Mouse (Mus musculus): ENCODE measurements around the gene Cic. TPM values are rescaled to one million over a fixed set of nuclear protein-coding genes. Genes with fewer than 3 reads are reported as not detected.

Gene Cic
- polyA plus RNA-seq, 1 experiment = 47.3 TPM

DNA sequence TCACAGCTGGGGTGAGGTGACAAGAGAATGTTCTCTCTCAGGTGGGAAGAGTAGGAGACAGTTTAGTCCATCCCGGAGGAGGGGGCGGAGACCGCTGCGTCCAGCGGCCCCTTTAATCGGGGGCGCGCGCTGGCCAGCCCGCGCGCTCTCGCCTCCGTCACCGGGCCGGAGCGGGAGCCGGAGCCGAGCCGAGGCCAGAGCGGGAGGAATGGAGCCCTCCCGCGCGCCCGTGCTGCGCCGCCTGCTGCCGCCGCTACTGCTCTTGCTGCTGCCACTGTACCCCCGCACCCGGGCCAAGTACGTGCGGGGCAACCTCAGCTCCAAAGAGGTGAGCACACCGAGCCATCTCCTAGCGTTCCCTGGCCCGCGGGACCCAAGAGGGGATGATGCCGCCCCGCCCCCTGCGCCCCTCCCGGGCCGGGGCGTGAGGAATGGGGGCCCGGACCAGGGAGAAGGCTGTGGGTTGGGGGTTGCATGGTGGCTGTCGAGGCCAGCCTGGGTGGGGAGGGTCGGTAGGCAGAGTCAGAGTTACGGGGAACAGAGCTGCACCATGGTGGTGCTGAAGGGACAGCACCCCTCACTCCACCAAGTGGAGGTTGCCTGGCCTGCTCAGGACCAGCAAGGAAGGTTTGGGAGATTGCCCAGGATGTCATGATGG is 38.6 kb downstream of the Cic start, which contains the start of gene Tmem145:
Tmem145 (plus strand) TSS at position 151 of the 658 bp plus-strand sequence.
- Histone ChIP-seq H3K4me3 (replicated peaks) (peak within 1 kb of the TSS; percentile 19), H3K9me3 (ENCODE audit: control insufficient read depth, low read length) (no peaks in the 10 kb centered on the region), H3K36me3 (ENCODE audit: control insufficient read depth) (no peaks in the 10 kb centered on the region), H3K4me1 (ENCODE audit: control insufficient read depth) (peaks cover 9% of the 10 kb centered on the region), H3K27me3 (ENCODE audit: control insufficient read depth) (peaks cover 79% of the 10 kb centered on the region)
- no peak for TF ChIP-seq TAL1 (IDR thresholded peaks at IDR 0.05; ENCODE audit: low read length)
- no peak for TF ChIP-seq GATA1 (IDR thresholded peaks at IDR 0.05; ENCODE audit: low read length)

DNA sequence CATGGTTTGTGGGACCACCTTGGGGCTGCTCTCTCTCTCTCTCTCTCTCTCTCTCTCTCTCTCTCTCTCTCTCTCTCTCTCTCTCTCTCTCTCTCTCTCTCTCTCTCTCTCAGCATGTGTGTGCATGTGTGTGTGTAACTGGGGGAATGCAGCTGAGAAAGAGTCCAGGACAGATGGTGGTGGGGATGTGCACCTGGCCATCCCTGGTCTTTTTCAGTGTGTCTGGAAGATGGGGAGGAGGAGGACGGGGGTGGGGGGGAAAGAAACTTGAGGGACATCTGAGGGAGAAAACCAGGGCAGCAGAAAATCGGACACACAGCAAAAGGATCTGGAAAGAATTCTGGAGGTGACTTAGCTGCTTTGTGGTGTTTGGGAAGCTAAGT is 39.1 kb downstream of the Cic start:
- peaks cover 82% of the 10 kb centered on the region for H3K27me3 ChIP-seq (ENCODE audit: control insufficient read depth)
- no peaks in the 10 kb centered on the region for H3K9me3 ChIP-seq (ENCODE audit: control insufficient read depth, low read length)
- H3K4me3 ChIP-seq (replicated peaks) = no peak overlapping the region
- H3K4me1 ChIP-seq (ENCODE audit: control insufficient read depth) = peaks cover 7% of the 10 kb centered on the region
- H3K36me3 ChIP-seq (ENCODE audit: control insufficient read depth) = no peaks in the 10 kb centered on the region
- TF ChIP-seq TAL1 (IDR thresholded peaks at IDR 0.05; ENCODE audit: low read length) (no peak), GATA1 (IDR thresholded peaks at IDR 0.05; ENCODE audit: low read length) (no peak)

GRCm38 (mm10) chr7:25308702-25309318 is 41.3 kb downstream of the Cic start:
- H3K4me1 ChIP-seq (ENCODE audit: control insufficient read depth) = peaks cover 7% of the 10 kb centered on the region
- no peak overlapping the region for H3K4me3 ChIP-seq (replicated peaks)
- no peaks in the 10 kb centered on the region for H3K36me3 ChIP-seq (ENCODE audit: control insufficient read depth)
- TF ChIP-seq GATA1 (IDR thresholded peaks at IDR 0.05; ENCODE audit: low read length) (no peak), TAL1 (IDR thresholded peaks at IDR 0.05; ENCODE audit: low read length) (no peak)
- H3K9me3 ChIP-seq (ENCODE audit: control insufficient read depth, low read length) = no peaks in the 10 kb centered on the region
- peaks cover 92% of the 10 kb centered on the region for H3K27me3 ChIP-seq (ENCODE audit: control insufficient read depth)

DNA sequence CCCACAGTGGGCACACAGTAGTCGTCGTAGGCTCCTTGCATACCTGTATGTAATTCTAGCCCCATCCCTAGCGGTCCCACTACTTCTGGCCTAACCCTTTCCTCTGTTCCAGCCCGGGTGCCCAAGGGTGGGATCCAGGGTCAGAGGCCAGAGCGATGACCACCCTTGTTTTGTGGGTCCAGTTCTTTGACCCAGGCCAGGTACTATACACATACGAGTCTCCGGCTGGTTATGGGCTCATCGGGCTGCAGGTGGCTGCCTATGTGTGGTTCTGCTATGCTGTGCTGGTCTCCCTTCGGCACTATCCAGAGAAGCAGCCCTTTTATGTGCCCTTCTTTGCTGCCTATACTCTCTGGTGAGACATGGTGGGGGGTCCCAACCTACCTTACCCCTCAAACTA is 41.9 kb downstream of the Cic start:
- Histone ChIP-seq H3K4me3 (replicated peaks) (no peak overlapping the region), H3K4me1 (ENCODE audit: control insufficient read depth) (peaks cover 7% of the 10 kb centered on the region), H3K36me3 (ENCODE audit: control insufficient read depth) (no peaks in the 10 kb centered on the region), H3K9me3 (ENCODE audit: control insufficient read depth, low read length) (no peaks in the 10 kb centered on the region; the same call in 1 of the 2 replicates), H3K27me3 (ENCODE audit: control insufficient read depth) (peaks cover 92% of the 10 kb centered on the region)
- TF ChIP-seq TAL1 (IDR thresholded peaks at IDR 0.05; ENCODE audit: low read length) (no peak), GATA1 (IDR thresholded peaks at IDR 0.05; ENCODE audit: low read length) (no peak)

- H3K9me3 ChIP-seq (ENCODE audit: control insufficient read depth, low read length) = peaks cover 6% of the 10 kb centered on the region; the same call in 1 of the 2 replicates
- peaks cover 93% of the 10 kb centered on the region for H3K27me3 ChIP-seq (ENCODE audit: control insufficient read depth)
- H3K4me1 ChIP-seq (ENCODE audit: control insufficient read depth) = peaks cover 14% of the 10 kb centered on the region
- TF ChIP-seq TAL1 (IDR thresholded peaks at IDR 0.05; ENCODE audit: low read length) (no peak), GATA1 (IDR thresholded peaks at IDR 0.05; ENCODE audit: low read length) (no peak)
- no peaks in the 10 kb centered on the region for H3K36me3 ChIP-seq (ENCODE audit: control insufficient read depth)
- H3K4me3 ChIP-seq (replicated peaks) = no peak overlapping the region
Observed at GRCm38 (mm10) chr7:25311193-25311592, 43.7 kb downstream of the Cic start.

DNA sequence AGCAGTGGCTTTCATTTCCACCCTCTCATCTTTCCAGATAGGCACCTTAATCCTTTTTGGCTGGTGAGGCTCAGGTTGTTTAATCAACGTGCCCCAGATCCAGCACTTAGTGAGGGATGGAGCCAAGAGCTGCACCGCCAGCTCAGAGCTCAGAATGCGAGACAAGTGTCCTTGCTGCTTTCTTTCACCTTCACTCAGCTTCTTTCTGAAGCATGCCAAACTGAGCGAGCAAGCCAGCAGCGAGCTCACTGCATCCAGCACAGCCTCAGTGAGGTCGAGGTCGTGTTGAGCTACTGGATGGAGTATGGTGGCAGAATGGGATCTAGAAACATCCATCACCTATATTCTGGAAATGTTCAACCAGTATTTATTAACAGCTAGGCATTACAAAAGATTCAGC is 45.8 kb downstream of the Cic start:
- Histone ChIP-seq H3K4me1 (ENCODE audit: control insufficient read depth) (peaks cover 25% of the 10 kb centered on the region), H3K27me3 (ENCODE audit: control insufficient read depth) (peaks cover 87% of the 10 kb centered on the region), H3K9me3 (ENCODE audit: control insufficient read depth, low read length) (peaks cover 6% of the 10 kb centered on the region; the same call in 1 of the 2 replicates), H3K4me3 (replicated peaks) (no peak overlapping the region), H3K36me3 (ENCODE audit: control insufficient read depth) (no peaks in the 10 kb centered on the region)
- TF ChIP-seq GATA1 (IDR thresholded peaks at IDR 0.05; ENCODE audit: low read length) (no peak), TAL1 (IDR thresholded peaks at IDR 0.05; ENCODE audit: low read length) (no peak)

- peaks cover 6% of the 10 kb centered on the region; the same call in 1 of the 2 replicates for H3K9me3 ChIP-seq (ENCODE audit: control insufficient read depth, low read length)
- peaks cover 73% of the 10 kb centered on the region for H3K27me3 ChIP-seq (ENCODE audit: control insufficient read depth)
- TF ChIP-seq GATA1 (IDR thresholded peaks at IDR 0.05; ENCODE audit: low read length) = no peak
- H3K4me3 ChIP-seq (replicated peaks) = no peak overlapping the region
- H3K36me3 ChIP-seq (ENCODE audit: control insufficient read depth) = no peaks in the 10 kb centered on the region
- H3K4me1 ChIP-seq (ENCODE audit: control insufficient read depth) = peaks cover 25% of the 10 kb centered on the region
Observed at GRCm38 (mm10) chr7:25314606-25315305, 47.3 kb downstream of the Cic start.

DNA sequence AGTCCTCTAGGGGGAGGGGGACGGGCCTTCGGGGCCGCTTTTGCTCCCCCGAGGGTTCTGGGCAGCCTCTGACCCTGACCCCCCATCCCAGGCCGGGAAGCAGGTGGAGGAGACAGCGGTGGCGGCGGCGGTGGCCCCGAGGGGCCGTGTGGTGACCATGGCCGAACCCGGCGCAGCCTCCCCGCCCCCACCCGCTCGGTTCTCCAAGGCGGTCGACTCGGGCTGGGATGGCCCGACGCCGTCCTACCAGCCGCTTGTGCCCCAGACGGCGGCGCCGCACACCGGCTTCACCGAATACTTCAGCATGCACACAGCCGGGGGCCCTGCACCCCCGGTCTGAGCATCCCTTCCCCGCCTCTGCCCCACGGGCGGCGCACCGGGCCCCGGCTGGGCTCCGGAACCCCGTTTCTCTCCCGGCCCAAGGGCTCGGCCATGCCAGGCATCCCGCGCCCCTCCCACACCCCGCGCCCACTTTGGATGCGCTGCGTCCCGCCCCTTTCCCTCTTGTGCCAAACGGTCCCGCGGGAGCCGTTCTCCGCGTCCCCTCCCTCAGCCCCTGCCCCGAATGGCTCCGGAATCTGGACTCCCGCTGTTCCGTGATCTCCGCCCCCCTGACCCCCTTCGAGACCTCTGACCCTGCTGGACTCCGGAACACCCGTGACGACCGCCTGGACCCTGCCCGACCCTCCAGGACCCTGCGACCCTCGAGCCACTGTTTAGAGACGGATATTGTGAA is 48.0 kb downstream of the Cic start:
- H3K36me3 ChIP-seq (ENCODE audit: control insufficient read depth) = no peaks in the 10 kb centered on the region
- H3K4me1 ChIP-seq (ENCODE audit: control insufficient read depth) = peaks cover 25% of the 10 kb centered on the region
- H3K27me3 ChIP-seq (ENCODE audit: control insufficient read depth) = peaks cover 69% of the 10 kb centered on the region
- peaks cover 6% of the 10 kb centered on the region; the same call in 1 of the 2 replicates for H3K9me3 ChIP-seq (ENCODE audit: control insufficient read depth, low read length)
- no peak for TF ChIP-seq TAL1 (IDR thresholded peaks at IDR 0.05; ENCODE audit: low read length)
- no peak for TF ChIP-seq GATA1 (IDR thresholded peaks at IDR 0.05; ENCODE audit: low read length)
- no peak overlapping the region for H3K4me3 ChIP-seq (replicated peaks)

All from erythroblast, embryonic 14.5 days (primary cell).